9 mouse cellular contexts compared by ENCODE assay signal in the genomic region with DNA sequence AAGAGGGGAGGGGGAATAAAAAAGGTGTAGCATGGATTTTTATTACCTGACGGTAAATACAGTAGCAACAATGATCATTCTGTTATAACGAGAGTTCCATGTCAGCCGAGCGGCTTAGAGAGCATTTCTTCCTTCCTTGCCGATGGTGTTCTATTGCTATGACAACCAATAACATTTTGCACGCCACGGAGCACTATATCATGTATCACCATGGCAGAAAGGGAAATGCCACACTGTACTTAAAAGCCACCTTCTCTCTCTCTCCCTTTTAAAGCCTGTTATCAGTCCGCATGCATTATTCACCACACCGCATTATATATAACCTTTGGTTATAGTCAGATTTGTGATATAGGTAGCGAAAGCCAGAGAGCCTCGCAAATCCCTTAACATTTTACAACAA.
DNase-seq lines count a peak whose midpoint lies in the region; ATAC-seq lines count a peak whose summit lies in the region.
"Had no signal": no experiment of that assay in that cellular context is flagged by ENCODE, and none has a peak within 500 bp of the region (broad histone marks: within the 10 kb centered on the region; RNA-seq: fewer than 3 reads in every experiment).

No protein-coding gene starts in this region.

- H3K9me3 ChIP-seq in embryonic facial prominence, embryonic 14.5 days (ENCODE audit: control insufficient read depth, low read length): no peaks in the 10 kb centered on the region
- H3K9me3 ChIP-seq in hindbrain, embryonic 15.5 days: no peaks in the 10 kb centered on the region
- no peaks in the 10 kb centered on the region for H3K9me3 ChIP-seq in kidney, embryonic 16.5 days (ENCODE audit: low read length)
- H3K9me3 ChIP-seq: midbrain, embryonic 12.5 days had no signal

- intact Hi-C loops in left cerebral cortex, postnatal 25 days (cut with DNase I): no loop called here
- intact Hi-C loops in left cerebral cortex, postnatal 4 days (cut with DNase I): no loop called here

- no peak overlapping the region for H3K9ac ChIP-seq in embryonic facial prominence, embryonic 14.5 days (ENCODE audit: low read depth, low read length)
- no peak overlapping the region for H3K9ac ChIP-seq in hindbrain, embryonic 15.5 days
- no peak overlapping the region for H3K9ac ChIP-seq in kidney, embryonic 16.5 days (replicated peaks; ENCODE audit: low read length)
- H3K9ac ChIP-seq: midbrain, embryonic 12.5 days had no signal

- 64% methylated on average over 11 of the region's 11 CpGs for WGBS in embryonic facial prominence, embryonic 14.5 days
- 42% methylated on average over 11 of the region's 11 CpGs for WGBS in hindbrain, embryonic 15.5 days
- 77% methylated on average over 11 of the region's 11 CpGs for WGBS in kidney, embryonic 16.5 days

- DNase-seq in left cerebral cortex, postnatal 25 days (ENCODE audit: low spot score in 2 of 2): peak; percentile 35 to 41
- no peak for DNase-seq in left cerebral cortex, postnatal 4 days
- DNase-seq in embryonic facial prominence, embryonic 14.5 days (ENCODE audit: low spot score): peak; percentile 50
- peak; percentile 29 for DNase-seq in naive thymus-derived CD4-positive, alpha-beta T cell, adult 2 months (ENCODE audit: low read depth)
- DNase-seq: kidney, adult 18-20 months had no signal

- H3K4me1 ChIP-seq in embryonic facial prominence, embryonic 14.5 days (ENCODE audit: control insufficient read depth, insufficient read depth, low read length): peaks cover 25% of the 10 kb centered on the region
- peaks cover 46% of the 10 kb centered on the region for H3K4me1 ChIP-seq in hindbrain, embryonic 15.5 days (replicated peaks)
- no peaks in the 10 kb centered on the region; the same call in 1 of the 2 replicates for H3K4me1 ChIP-seq in kidney, embryonic 16.5 days (ENCODE audit: insufficient read depth, low read length)

- no peak overlapping the region for H3K4me2 ChIP-seq in embryonic facial prominence, embryonic 14.5 days (ENCODE audit: low read depth, low read length)
- peak overlapping the region; percentile 20 for H3K4me2 ChIP-seq in hindbrain, embryonic 15.5 days
- no peak overlapping the region for H3K4me2 ChIP-seq in kidney, embryonic 16.5 days (replicated peaks; ENCODE audit: low read depth, low read length)
- H3K4me2 ChIP-seq: midbrain, embryonic 12.5 days had no signal

- no peak overlapping the region for H3K4me3 ChIP-seq in embryonic facial prominence, embryonic 14.5 days (ENCODE audit: low read depth, low read length)
- no peak overlapping the region for H3K4me3 ChIP-seq in hindbrain, embryonic 15.5 days
- H3K4me3 ChIP-seq in kidney, embryonic 16.5 days (ENCODE audit: low read length): no peak overlapping the region
- H3K4me3 ChIP-seq: midbrain, embryonic 12.5 days had no signal

- H3K27ac ChIP-seq in embryonic facial prominence, embryonic 14.5 days (replicated peaks; ENCODE audit: low read depth, low read length): no peak overlapping the region
- H3K27ac ChIP-seq in hindbrain, embryonic 15.5 days (replicated peaks): peak overlapping the region; percentile 49
- H3K27ac ChIP-seq in kidney, embryonic 16.5 days (ENCODE audit: low read length): no peak overlapping the region
- H3K27ac ChIP-seq: midbrain, embryonic 12.5 days had no signal

- H3K36me3 ChIP-seq in embryonic facial prominence, embryonic 14.5 days (ENCODE audit: control insufficient read depth, insufficient read depth, low read length): no peaks in the 10 kb centered on the region
- H3K36me3 ChIP-seq in hindbrain, embryonic 15.5 days: no peaks in the 10 kb centered on the region
- no peaks in the 10 kb centered on the region for H3K36me3 ChIP-seq in kidney, embryonic 16.5 days (ENCODE audit: insufficient read depth, low read length)
- H3K36me3 ChIP-seq: midbrain, embryonic 12.5 days had no signal

- no peaks in the 10 kb centered on the region for H3K27me3 ChIP-seq in embryonic facial prominence, embryonic 14.5 days (replicated peaks; ENCODE audit: control insufficient read depth, insufficient read depth, low read length)
- no peaks in the 10 kb centered on the region for H3K27me3 ChIP-seq in hindbrain, embryonic 15.5 days
- no peaks in the 10 kb centered on the region for H3K27me3 ChIP-seq in kidney, embryonic 16.5 days (ENCODE audit: insufficient read depth, low read length)
- H3K27me3 ChIP-seq: midbrain, embryonic 12.5 days had no signal

- peak; percentile 77 for ATAC-seq in embryonic facial prominence, embryonic 14.5 days (ENCODE audit: low read depth)
- ATAC-seq in hindbrain, embryonic 15.5 days (ENCODE audit: low FRiP score, low read depth): peak; percentile 55
- ATAC-seq in kidney, embryonic 16.5 days (ENCODE audit: low FRiP score, low TSS enrichment): no peak
- ATAC-seq in megakaryocyte, adult 5-6 weeks (ENCODE audit: poor library complexity, severe bottlenecking): no peak

Comparison
In these comparisons a context has a peak if more than half of its experiments do, and no peak if none do; other contexts are left out.
1. ATAC-seq: peak in embryonic facial prominence, embryonic 14.5 days (single experiment) and hindbrain, embryonic 15.5 days (single experiment); none in kidney, embryonic 16.5 days (single experiment) and megakaryocyte, adult 5-6 weeks (single experiment).